Mouse (Mus musculus): ENCODE results near the gene Fam184a.

DNA sequence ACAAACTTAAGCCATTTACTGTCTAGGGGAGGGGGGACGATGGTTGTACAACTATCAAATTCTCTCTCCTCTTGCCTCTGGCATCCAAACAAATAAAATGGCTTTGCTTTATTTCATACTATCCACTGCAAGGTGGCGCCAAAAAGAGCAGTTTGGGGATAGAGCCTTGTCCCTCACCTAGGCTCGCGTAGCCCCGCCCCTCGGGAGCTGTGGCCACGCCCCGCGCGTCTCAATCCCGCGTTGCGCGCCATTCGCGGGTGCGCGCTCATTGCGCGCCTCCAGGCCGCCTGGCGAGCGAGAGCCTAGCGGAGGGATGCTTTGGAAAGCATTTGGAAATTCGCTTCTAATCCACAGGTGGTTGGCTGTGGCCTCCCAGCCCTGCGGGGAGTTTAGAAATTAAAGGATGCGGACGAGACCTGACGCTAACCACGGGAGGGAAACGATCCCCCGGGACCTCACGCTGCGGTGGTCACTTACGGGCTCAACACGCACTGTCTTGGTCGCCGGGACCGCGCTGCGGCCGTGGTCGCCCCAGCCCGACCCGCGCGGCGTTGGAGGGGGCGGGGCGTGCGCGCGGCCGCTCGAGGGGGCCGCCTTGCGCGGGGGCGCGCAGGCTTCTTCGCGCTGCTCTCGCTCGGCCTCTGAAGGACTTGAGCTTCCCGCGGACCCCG, 121.5 kb downstream of the Fam184a start:
- peak; percentile 35; the same call in 1 of the 2 replicates for TF ChIP-seq CTCF (IDR thresholded peaks at IDR 0.05; ENCODE audit: low read depth)
- TF ChIP-seq EP300 (IDR thresholded peaks at IDR 0.05; ENCODE audit: low read depth): no peak
